Comparison of ENCODE assay signal across 19 mouse cellular contexts in genomic region chr7:63921909-63922562, GRCm38 (mm10). TPM values are rescaled to one million over a fixed set of nuclear protein-coding genes. Genes with fewer than 3 reads are reported as not detected.
DNase-seq lines count a peak whose midpoint lies in the region; ATAC-seq and TF ChIP-seq lines count a peak whose summit lies in the region.
"Had no signal": no experiment of that assay in that cellular context is flagged by ENCODE, and none has a peak within 500 bp of the region (broad histone marks: within the 10 kb centered on the region; RNA-seq: fewer than 3 reads in every experiment).

No protein-coding gene starts in this region.

- peaks cover 43% of the 10 kb centered on the region for H3K4me1 ChIP-seq in midbrain, embryonic 15.5 days

- ATAC-seq in activated CD4-positive, CD25-positive, alpha-beta regulatory T cell, adult 4 months = peak; percentile 37
- ATAC-seq in midbrain, embryonic 15.5 days (replicated peaks) = no peak

- DNase-seq in gastrocnemius, adult 18-20 months (ENCODE audit: low spot score) = peak; percentile 1
- no peak for DNase-seq in gastrocnemius, adult 8-10 months (ENCODE audit: low spot score in 2 of 2)
- DNase-seq in layer of hippocampus, adult 2 months (ENCODE audit: low spot score in 2 of 2) = no peak
- DNase-seq in layer of hippocampus, postnatal 10 days (ENCODE audit: low spot score in 2 of 2) = no peak
- peak; percentile 86 for DNase-seq in 416B (ENCODE audit: low read depth)
- DNase-seq in urinary bladder, postnatal 10 days (ENCODE audit: low spot score) = no peak
- DNase-seq: right cerebral cortex, postnatal 25 days had no signal

- H3K4me3 ChIP-seq in layer of hippocampus, adult 2 months = no peak overlapping the region
- no peak overlapping the region for H3K4me3 ChIP-seq in midbrain, embryonic 15.5 days
- H3K4me3 ChIP-seq: erythroblast, embryonic 14.5 days; hindbrain, embryonic 10.5 days; midbrain, embryonic 12.5 days; neural tube, embryonic 15.5 days had no signal

- no peak for TF ChIP-seq CTCF in layer of hippocampus, adult 2 months (conservative IDR thresholded peaks at IDR 0.05)

- H3K4me2 ChIP-seq in midbrain, embryonic 15.5 days = no peak overlapping the region
- H3K4me2 ChIP-seq: midbrain, embryonic 12.5 days; neural tube, embryonic 15.5 days had no signal

- no peaks in the 10 kb centered on the region for H3K9me3 ChIP-seq in midbrain, embryonic 15.5 days
- H3K9me3 ChIP-seq: hindbrain, embryonic 10.5 days; midbrain, embryonic 12.5 days; neural tube, embryonic 15.5 days had no signal

- peak overlapping the region; percentile 97 for H3K27ac ChIP-seq in layer of hippocampus, adult 2 months
- H3K27ac ChIP-seq in midbrain, embryonic 15.5 days = no peak overlapping the region
- H3K27ac ChIP-seq: hindbrain, embryonic 10.5 days; kidney, postnatal 0 days; midbrain, embryonic 12.5 days; neural tube, embryonic 15.5 days had no signal

- 77% methylated on average over 8 of the region's 8 CpGs for WGBS in midbrain, embryonic 15.5 days

- no peaks in the 10 kb centered on the region for H3K27me3 ChIP-seq in midbrain, embryonic 15.5 days (replicated peaks)
- H3K27me3 ChIP-seq: midbrain, embryonic 12.5 days; neural tube, embryonic 15.5 days had no signal

- no peak overlapping the region for H3K9ac ChIP-seq in midbrain, embryonic 15.5 days
- H3K9ac ChIP-seq: midbrain, embryonic 12.5 days; neural tube, embryonic 15.5 days had no signal

- no peaks in the 10 kb centered on the region for H3K36me3 ChIP-seq in midbrain, embryonic 15.5 days (replicated peaks)
- H3K36me3 ChIP-seq: neural tube, embryonic 15.5 days had no signal

RNA-seq across cellular contexts. Expression of gene E030018B13Rik, which starts 5.4 kb away (rescaled TPM):
- total RNA-seq in gastrocnemius, adult 18-20 months (2021) = not detected
- total RNA-seq in gastrocnemius, adult 8-10 months (2022) = not detected
- not detected for total RNA-seq in layer of hippocampus, adult 2 months (2021)
- not detected for total RNA-seq in layer of hippocampus, postnatal 10 days (2021)
- under 1 TPM in 1 of 2 experiments, not detected in 1; 0.56 TPM for polyA plus RNA-seq in activated CD4-positive, CD25-positive, alpha-beta regulatory T cell, adult 4 months (2017; shearing (Covaris generic))
- 0.17 and 0.23 TPM in 2 replicates for polyA plus RNA-seq in midbrain, embryonic 15.5 days (2015; fragmentation: Nextera tagmentation; extraction: Ambion mirVana)
- total RNA-seq: left cerebral cortex, adult 8-10 months had no signal
- polyA plus RNA-seq: brain, embryonic 14.5 days; cortical plate, adult 2 months; erythroblast, embryonic 14.5 days; hindbrain, embryonic 10.5 days; kidney, postnatal 0 days; liver, embryonic 16.5 days; midbrain, embryonic 12.5 days; neural tube, embryonic 15.5 days; testis, adult 2 months had no signal

RNA-seq across cellular contexts. Expression of gene Klf13, which starts 16.7 kb away (rescaled TPM):
- total RNA-seq in gastrocnemius, adult 18-20 months (2021) = 10 to 100 TPM; 33.3 to 55.3 TPM
- 10 to 100 TPM; 35.8 to 65.5 (median 41.6) TPM for total RNA-seq in gastrocnemius, adult 8-10 months (2022)
- total RNA-seq in layer of hippocampus, adult 2 months (2021) = 100 to 1,000 TPM; 200 to 216 TPM
- total RNA-seq in layer of hippocampus, postnatal 10 days (2021) = 100 to 1,000 TPM; 129 to 136 TPM
- 100 to 1,000 TPM; 153 to 178 TPM for polyA plus RNA-seq in activated CD4-positive, CD25-positive, alpha-beta regulatory T cell, adult 4 months (2017; shearing (Covaris generic))
- 21.7 and 23.4 TPM in 2 replicates for polyA plus RNA-seq in midbrain, embryonic 15.5 days (2015; fragmentation: Nextera tagmentation; extraction: Ambion mirVana)

Comparison
In these comparisons a context has a peak if more than half of its experiments do, and no peak if none do; other contexts are left out.
1. DNase-seq: peak in gastrocnemius, adult 18-20 months (single experiment) and 416B (single experiment); none in gastrocnemius, adult 8-10 months (0 of 2), layer of hippocampus, adult 2 months (0 of 2), layer of hippocampus, postnatal 10 days (0 of 2) and urinary bladder, postnatal 10 days (single experiment).